Mouse (Mus musculus) stomach, embryonic 14.5 days (tissue): ENCODE data around the gene Cd300ld4. TPM values are rescaled to one million over a fixed set of nuclear protein-coding genes. Genes with fewer than 3 reads are reported as not detected.
"Not testable (repeated sequence)": the region's sequence is repeated elsewhere in the genome, so short reads cannot be mapped to it uniquely, and the experiment has no call there.

Experiments
- ATAC-seq: fragments of 200-750 bp; cut with Nextera tagmentation; 2 replicates; pipeline ENCODE4 v1.8.0; 2017; ENCODE audit warnings: low read depth, moderate TSS enrichment; ENCODE audit not compliant: insufficient number of reproducible peaks, insufficient read depth, low FRiP score
- H3K27ac ChIP-seq: fragments of 300-500 bp; sonication (generic); 2 replicates; pipeline ENCODE4 v1.5.1; 2014; ENCODE audit warnings: mild to moderate bottlenecking, low read length, moderate library complexity, mixed read lengths
- H3K27me3 ChIP-seq: fragments of 300-500 bp; sonication (generic); 2 replicates; pipeline ENCODE4 v1.6.1; 2014; ENCODE audit warnings: low read length, control low read depth, mixed read lengths; ENCODE audit not compliant: control insufficient read depth, insufficient read depth
- H3K36me3 ChIP-seq: fragments of 300-500 bp; sonication (generic); 2 replicates; pipeline ENCODE4 v1.6.1; 2014; ENCODE audit warnings: mild to moderate bottlenecking, control low read depth, low read length, moderate library complexity, mixed read lengths; ENCODE audit not compliant: control insufficient read depth, insufficient read depth
- H3K4me1 ChIP-seq: fragments of 300-500 bp; sonication (generic); 2 replicates; pipeline ENCODE4 v1.6.1; 2014; ENCODE audit warnings: low read length, control low read depth, mixed read lengths; ENCODE audit not compliant: control insufficient read depth, insufficient read depth
- H3K4me2 ChIP-seq: fragments of 300-500 bp; sonication (generic); replicated peaks from 2 replicates; pipeline ENCODE4 v1.6.1; 2014; ENCODE audit warnings: low read depth, low read length, control low read depth
- H3K4me3 ChIP-seq: fragments of 300-500 bp; sonication (generic); 2 replicates; pipeline ENCODE4 v1.5.1; 2014; ENCODE audit warnings: low read depth, low read length, control low read depth
- H3K9ac ChIP-seq: fragments of 300-500 bp; sonication (generic); replicated peaks from 2 replicates; pipeline ENCODE4 v1.6.1; 2014; ENCODE audit warnings: low read depth, mild to moderate bottlenecking, control low read depth, low read length, moderate library complexity, mixed read lengths
- H3K9me3 ChIP-seq: fragments of 300-500 bp; sonication (generic); 2 replicates; pipeline ENCODE4 v1.6.1; 2016; ENCODE audit warnings: low read depth, low read length, control low read depth; ENCODE audit not compliant: control insufficient read depth
- WGBS: fragments of 180-500 bp; shearing (Covaris S2); extraction: QIAGEN DNeasy Blood & Tissue Kit; methylation state at CpG from one replicate; pipeline ENCODE4 v1.1.7; 2014; 5-methylcytosine and 5-hydroxymethylcytosine counted together
- polyA plus RNA-seq: library from polyadenylated mRNA; unstranded; fragments of >200 nt; fragmentation: Nextera tagmentation; extraction: Ambion mirVana; gene quantifications from 2 replicates; pipeline ENCODE4 v1.2.1, GENCODE M21; 2014

The Cd300ld4 gene
- polyA plus RNA-seq, 1 experiment from 2014 or later, result not detected

DNA sequence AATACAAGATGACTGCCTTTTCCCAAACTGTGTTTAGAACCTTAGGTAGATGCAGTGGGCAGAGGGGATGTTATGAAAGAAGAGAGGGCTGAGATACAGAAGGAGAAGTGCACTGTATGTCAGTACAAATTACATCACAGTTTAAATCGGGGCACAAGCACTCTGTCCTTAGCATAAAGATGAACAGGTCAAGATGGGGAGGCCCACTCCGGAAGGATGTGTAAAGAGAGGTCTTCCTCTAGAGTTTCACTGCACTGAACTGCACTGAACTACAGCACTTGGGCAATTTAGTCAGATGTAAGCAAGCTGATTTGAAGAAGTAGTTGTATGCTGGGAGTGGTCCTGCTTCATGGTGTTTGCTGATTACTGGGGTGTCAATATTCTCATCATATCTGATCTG lies 33.0 kb upstream of the Cd300ld4 start:
- Histone ChIP-seq H3K27me3 (no peaks in the 10 kb centered on the region), H3K9me3 (no peaks in the 10 kb centered on the region), H3K4me2 (no peak overlapping the region), H3K9ac (no peak overlapping the region), H3K4me3 (no peak overlapping the region), H3K27ac (no peak overlapping the region), H3K36me3 (no peaks in the 10 kb centered on the region), H3K4me1 (no peaks in the 10 kb centered on the region)
- ATAC-seq, result no peak
- WGBS, result 75% methylated on average over 2 of the region's 2 CpGs

DNA sequence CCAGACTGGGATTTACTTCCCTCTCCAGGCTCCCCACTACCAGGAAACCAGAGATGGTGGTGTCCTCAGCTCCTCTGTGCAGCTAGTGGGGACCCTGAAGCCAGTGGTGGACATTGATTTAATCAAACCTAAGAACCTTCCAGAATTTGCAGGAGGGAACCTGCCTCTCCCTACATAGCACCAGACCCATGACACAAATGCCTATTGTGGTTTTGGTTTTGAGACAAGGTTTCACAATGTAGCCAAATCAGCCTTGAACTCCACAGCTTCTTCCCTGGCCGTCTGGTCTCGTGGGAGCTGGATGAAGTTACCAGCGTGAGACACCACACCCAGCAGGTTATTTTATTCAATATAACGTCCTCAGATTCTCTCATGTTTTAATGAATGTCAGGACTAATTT lies 31.9 kb upstream of the Cd300ld4 start:
- 73% methylated on average over 4 of the region's 4 CpGs for WGBS
- Histone ChIP-seq H3K4me1 (no peaks in the 10 kb centered on the region), H3K9ac (no peak overlapping the region), H3K9me3 (no peaks in the 10 kb centered on the region), H3K27ac (no peak overlapping the region), H3K4me2 (no peak overlapping the region), H3K36me3 (no peaks in the 10 kb centered on the region), H3K4me3 (no peak overlapping the region), H3K27me3 (no peaks in the 10 kb centered on the region)
- no peak for ATAC-seq

DNA sequence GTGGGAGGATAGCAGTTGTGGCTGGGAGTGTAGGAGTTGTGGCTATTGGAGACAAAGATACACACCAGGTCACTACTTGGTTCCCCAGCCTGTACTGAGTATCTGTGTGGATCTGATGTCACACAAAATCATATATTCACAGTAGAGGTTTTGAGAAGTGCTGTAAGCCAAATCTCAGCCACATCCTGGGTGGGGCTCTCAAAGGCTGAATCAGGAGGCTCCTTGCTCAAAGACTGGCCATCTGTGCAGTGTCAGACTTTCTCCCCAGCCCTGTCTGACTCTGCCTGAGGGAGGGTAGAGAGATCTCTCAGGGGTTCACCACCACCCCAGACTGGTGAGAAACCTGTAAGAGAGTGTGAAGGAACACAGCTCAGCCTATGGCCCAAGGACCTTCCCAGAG lies 27.7 kb upstream of the Cd300ld4 start:
- Histone ChIP-seq H3K9me3 (no peaks in the 10 kb centered on the region), H3K4me3 (no peak overlapping the region), H3K27me3 (no peaks in the 10 kb centered on the region), H3K9ac (no peak overlapping the region), H3K36me3 (no peaks in the 10 kb centered on the region), H3K27ac (no peak overlapping the region), H3K4me1 (no peaks in the 10 kb centered on the region), H3K4me2 (no peak overlapping the region)
- ATAC-seq, result no peak

DNA sequence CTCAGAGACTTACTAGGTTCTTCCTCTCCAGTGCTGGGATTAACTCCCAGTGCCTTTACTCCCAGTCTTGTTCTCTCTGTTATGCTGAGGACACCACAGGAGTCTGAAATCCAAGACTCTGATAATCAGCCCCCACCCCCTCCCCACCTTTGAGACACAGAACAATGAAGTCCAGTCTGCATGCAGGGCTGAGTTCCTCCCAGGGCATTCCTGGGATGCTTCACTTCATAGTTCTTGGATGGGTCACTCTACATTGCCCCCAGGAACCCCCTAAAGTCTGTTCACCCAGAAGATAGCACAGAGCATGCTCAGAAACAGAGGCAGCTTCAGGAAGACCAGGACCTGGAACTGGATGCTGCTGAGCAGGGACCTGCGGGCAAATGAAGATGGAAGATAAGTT lies 26.2 kb upstream of the Cd300ld4 start:
- no peaks in the 10 kb centered on the region for H3K27me3 ChIP-seq

DNA sequence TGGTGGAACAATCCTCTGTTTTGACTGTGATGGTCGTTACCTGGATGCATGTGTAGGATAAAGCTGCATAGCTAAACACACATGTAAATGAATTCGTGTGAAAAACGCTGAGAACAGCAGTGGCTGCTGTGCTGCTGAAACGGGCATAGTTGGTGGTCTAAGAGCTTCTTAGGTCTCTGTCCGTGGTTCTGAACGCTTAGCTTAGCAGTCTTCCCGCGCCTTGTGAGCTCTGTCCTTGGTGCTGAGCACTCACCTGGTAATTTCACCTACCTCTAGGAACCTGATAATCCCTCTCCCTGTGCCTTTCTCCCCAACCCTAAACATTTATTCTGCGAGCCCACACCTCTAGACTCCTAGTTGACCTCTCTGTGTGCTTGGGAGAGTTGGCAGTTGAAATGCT lies 25.4 kb upstream of the Cd300ld4 start:
- no peaks in the 10 kb centered on the region for H3K27me3 ChIP-seq
- H3K9me3 ChIP-seq, result no peaks in the 10 kb centered on the region
- no peak overlapping the region for H3K9ac ChIP-seq
- no peak for ATAC-seq
- no peak overlapping the region for H3K4me3 ChIP-seq
- WGBS, result 1% methylated on average over 9 of the region's 9 CpGs
- H3K4me1 ChIP-seq, result no peaks in the 10 kb centered on the region
- no peaks in the 10 kb centered on the region for H3K36me3 ChIP-seq
- no peak overlapping the region for H3K27ac ChIP-seq
- no peak overlapping the region for H3K4me2 ChIP-seq

More for the DNA sequence above, 26.2 kb upstream of the Cd300ld4 start:
- no peaks in the 10 kb centered on the region for H3K4me1 ChIP-seq
- no peak overlapping the region for H3K27ac ChIP-seq
- 87% methylated on average over 1 of the region's 1 CpGs for WGBS
- H3K9ac ChIP-seq, result no peak overlapping the region
- H3K36me3 ChIP-seq, result no peaks in the 10 kb centered on the region
- no peaks in the 10 kb centered on the region for H3K9me3 ChIP-seq
- no peak overlapping the region for H3K4me2 ChIP-seq
- H3K4me3 ChIP-seq, result no peak overlapping the region
- no peak for ATAC-seq

DNA sequence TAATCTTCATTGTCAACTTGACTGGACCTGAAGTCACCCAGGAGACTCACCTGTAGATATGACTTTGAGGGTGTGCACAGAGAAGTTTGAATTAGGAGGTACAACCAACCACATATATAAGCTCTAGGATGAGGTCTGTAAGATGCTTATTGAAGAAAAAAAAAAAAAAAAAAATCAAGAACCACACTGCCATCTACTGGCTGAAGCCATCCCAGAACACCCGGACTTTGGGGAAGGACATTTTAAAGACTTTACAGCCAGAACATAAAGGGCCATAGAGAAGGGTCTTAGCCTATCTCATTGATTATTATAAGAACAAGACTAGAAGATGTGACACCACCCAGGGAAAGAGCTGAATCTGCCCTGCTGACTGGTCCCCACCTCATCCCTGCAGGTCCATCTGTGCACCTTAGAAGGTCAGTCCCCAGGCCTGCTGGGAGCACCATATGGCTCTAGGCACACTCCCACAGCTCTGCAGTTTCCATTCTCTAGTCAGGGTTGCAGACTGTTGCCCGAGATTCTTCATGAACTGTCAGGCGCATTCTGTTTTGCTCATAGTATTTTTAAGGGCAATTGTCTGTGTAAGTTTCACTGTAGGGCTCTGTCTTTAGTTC lies 22.6 kb upstream of the Cd300ld4 start:
- Histone ChIP-seq H3K36me3 (no peaks in the 10 kb centered on the region), H3K27ac (no peak overlapping the region), H3K4me1 (no peaks in the 10 kb centered on the region), H3K4me3 (no peak overlapping the region), H3K27me3 (no peaks in the 10 kb centered on the region), H3K4me2 (no peak overlapping the region), H3K9me3 (no peaks in the 10 kb centered on the region), H3K9ac (no peak overlapping the region)
- no peak for ATAC-seq
- 49% methylated on average over 3 of the region's 3 CpGs for WGBS

DNA sequence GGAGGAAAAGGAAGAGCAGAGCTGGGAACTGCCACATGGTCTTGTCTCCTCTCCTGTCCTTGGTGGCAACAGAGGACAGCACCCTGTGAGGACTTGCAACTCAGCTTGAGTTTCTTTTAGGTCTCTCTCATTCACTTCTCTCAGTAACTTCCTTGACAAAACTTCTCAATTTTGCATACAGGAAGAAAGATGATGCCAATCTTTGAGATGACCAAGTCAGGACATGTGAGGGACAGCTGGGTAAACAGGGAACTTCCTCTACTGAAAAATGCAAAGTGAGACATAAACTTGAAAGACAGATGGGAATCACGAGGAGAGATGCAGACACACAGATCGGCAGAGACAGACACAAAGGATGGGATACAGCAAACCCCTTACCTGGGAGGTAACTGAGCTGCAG lies 21.4 kb upstream of the Cd300ld4 start, which contains the start of gene Cd300ld3:
Gene Cd300ld3, minus strand, starts transcription at position 151 of the 400 bp plus-strand sequence.
- ATAC-seq, result no peak
- 66% methylated on average over 2 of the region's 2 CpGs for WGBS
- no peak within 1 kb of the TSS for H3K4me3 ChIP-seq
- H3K9ac ChIP-seq, result no peak within 1 kb of the TSS
- no peaks in the 10 kb centered on the region for H3K4me1 ChIP-seq
- H3K4me2 ChIP-seq, result no peak within 1 kb of the TSS
- H3K9me3 ChIP-seq, result no peaks in the 10 kb centered on the region
- H3K27me3 ChIP-seq, result no peaks in the 10 kb centered on the region
- no peaks in the 10 kb centered on the region for H3K36me3 ChIP-seq
- no peak within 1 kb of the TSS for H3K27ac ChIP-seq

DNA sequence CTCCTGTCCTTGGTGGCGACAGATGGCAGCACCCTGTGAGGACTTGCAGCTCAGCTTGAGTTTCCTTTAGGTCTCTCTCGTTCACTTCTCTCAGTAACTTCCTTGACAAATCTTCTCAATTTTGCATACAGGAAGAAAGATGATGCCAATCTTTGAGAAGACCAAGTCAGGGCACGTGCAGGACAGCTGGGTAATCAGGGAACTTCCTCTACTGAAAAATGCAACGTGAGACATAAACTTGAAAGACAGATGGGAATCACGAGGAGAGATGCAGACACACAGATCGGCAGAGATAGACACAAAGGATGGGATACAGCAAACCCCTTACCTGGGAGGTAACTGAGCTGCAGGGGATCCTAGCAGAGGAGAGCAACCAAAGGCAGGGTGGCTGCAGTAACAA lies 10.9 kb upstream of the Cd300ld4 start, which contains the start of gene Cd300ld5:
Gene Cd300ld5, minus strand, starts transcription at position 101 of the 400 bp plus-strand sequence.
- ATAC-seq, result not testable (repeated sequence)

DNA sequence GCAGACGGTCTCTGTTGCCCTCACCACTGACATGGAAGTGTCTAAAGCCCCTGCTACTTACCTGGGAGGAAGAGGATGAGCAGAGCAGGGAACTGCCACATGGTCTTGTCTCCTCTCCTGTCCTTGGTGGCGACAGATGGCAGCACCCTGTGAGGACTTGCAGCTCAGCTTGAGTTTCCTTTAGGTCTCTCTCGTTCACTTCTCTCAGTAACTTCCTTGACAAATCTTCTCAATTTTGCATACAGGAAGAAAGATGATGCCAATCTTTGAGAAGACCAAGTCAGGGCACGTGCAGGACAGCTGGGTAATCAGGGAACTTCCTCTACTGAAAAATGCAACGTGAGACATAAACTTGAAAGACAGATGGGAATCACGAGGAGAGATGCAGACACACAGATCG lies 10.7 kb downstream of the Cd300ld4 start, which contains the start of gene Cd300ld2:
Gene Cd300ld2, minus strand, starts transcription at position 101 of the 400 bp plus-strand sequence.
- not testable (repeated sequence) for H3K9ac ChIP-seq, H3K4me2 ChIP-seq, H3K27ac ChIP-seq, H3K4me1 ChIP-seq, H3K27me3 ChIP-seq, H3K36me3 ChIP-seq, H3K4me3 ChIP-seq, ATAC-seq, H3K9me3 ChIP-seq
- no CpG with 5 or more reads among the region's 7 CpGs for WGBS

More for the DNA sequence above, 10.9 kb upstream of the Cd300ld4 start, which contains the start of gene Cd300ld5:
- not testable (repeated sequence) for H3K27me3 ChIP-seq, H3K27ac ChIP-seq, H3K9me3 ChIP-seq, H3K36me3 ChIP-seq, H3K4me2 ChIP-seq, H3K9ac ChIP-seq, H3K4me3 ChIP-seq, H3K4me1 ChIP-seq
- WGBS, result no CpG with 5 or more reads among the region's 6 CpGs
